Mouse (Mus musculus) gastrocnemius, postnatal 10 days (tissue): ENCODE measurements at regions not wholly inside any gene's neighbourhood (a gene's known extent, or its start where the extent isn't known, plus 50 kb on each side); places are given as distances from the start of the nearest gene placed in this dataset.

Source experiments
- DNase-seq: peaks from one replicate; pipeline ENCODE4 v3.0.0; 2021; ENCODE audit warnings: mixed read lengths

GRCm38 (mm10) chr8:112933815-112934214 is 364.0 kb downstream of the Cntnap4 start:
- DNase-seq: no peak

DNA sequence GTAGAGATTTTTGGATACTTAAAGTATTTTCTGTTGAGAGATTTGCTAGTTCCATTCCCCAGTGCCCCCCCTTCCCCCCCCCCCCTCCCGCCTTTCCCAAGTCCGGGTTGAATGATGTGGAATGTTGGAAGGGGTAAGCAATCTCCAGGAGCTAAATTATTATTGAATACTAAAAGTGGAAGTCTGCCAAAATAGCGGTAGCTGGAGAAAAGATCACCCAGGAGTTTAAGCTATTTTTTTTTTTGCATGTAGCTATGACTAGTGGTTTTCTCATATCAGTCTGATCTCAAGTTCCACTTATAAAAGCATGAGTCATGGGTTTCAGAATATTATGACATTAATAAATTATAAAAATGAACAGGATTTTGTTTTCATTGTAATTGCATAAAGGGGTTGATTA is 365.6 kb downstream of the Cntnap4 start:
- no peak for DNase-seq

DNA sequence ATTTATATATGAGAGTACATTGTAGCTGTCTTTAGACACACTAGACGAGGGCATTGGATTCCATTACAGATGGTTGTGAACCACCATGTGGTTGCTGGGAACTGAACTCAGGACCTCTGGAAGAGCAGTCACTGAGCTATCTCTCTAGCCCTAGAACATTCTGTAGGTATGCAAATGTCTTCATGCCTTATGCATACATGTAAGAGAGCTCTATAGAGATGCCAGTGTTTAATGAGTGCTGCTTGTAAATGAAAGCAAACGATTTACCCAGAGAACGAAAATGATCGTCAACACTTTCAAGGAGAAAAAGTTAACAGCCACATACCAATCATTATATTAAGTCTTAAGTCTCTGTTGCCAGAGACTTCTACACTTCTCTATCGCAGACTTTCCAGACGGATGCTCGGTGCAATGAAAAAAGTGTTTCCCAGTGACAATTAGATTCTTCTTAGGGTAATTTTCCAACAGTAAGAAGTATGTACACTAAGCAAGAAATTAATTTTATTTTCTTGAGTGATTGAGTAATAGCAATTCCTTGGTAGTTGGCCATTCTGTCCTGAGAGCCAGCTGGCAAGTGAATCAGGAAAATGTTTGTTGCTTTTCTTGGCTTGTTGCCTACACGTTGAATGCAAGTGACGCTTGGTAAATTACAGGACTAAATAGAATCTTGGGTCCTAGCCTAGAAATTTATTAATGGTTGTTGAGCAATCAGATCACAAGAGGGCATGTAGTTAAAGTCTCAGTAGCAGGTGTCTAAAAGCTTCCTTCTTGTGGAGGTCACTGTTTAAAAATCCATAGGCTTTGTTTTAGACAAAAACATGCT is 366.3 kb downstream of the Cntnap4 start:
- DNase-seq: no peak

DNA sequence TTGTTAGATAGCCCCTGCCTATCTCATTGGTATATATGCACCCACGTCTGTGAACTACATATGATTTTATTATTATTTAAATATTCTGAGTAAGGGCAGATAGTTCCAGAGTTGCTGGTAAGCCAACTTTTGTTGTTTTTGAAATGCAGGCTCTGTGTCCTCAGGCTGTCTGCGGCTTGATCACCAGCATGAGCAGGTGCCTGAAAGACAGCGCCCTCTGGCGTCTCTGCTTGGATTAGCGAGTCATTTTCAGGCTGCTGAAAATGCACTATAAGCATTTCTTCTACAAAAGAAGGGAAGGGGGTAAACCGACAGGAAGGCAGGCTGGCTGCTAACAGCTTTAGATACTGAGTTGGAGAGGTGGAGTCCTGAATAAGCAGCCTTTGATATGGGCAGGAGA is 402.6 kb downstream of the Cntnap4 start:
- DNase-seq: peak; percentile 75

DNA sequence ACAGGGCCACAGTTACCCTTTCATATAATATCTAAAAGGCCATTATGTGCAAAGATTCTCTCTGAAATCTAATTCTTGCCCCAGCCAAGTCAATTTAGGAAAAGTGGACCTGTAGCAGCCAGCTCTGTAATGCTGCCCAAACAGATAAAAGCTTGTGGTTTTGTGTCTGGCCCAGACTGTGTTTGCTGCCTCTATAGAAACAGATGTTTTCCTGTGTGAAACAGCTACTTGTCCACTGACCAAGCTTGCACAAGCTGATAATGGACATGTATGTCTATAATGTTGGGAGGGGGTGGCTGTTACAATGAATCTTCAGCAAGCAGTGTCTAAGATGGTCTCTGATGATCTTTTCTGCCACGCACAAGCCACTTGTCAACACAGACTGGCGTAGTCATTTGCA is 405.9 kb downstream of the Cntnap4 start:
- no peak for DNase-seq

- DNase-seq: no peak
These were observed 406.5 kb downstream of the Cntnap4 start for GRCm38 (mm10) chr8:112976312-112976711.

GRCm38 (mm10) chr8:112993781-112994180 is 423.9 kb downstream of the Cntnap4 start:
- no peak for DNase-seq

DNA sequence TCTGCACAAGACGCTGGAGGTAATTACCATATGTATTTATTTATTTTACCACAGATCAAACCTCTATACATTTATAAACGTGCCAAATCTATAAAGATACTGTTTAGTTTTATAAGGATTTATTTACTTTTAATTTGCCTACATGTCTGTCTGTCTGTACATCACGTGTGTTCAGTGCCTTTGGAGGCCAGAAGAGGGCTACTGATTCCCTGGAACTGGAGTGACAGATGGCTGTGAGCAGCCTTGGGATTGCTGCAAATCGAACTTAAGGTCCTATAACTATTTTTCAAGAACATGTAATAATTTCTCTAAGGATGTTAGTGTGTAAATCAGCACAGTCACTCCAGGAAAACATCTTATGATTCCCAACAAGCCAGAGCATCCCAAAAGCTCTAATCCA is 437.5 kb downstream of the Cntnap4 start:
- no peak for DNase-seq

GRCm38 (mm10) chr8:113028880-113029279 is 459.0 kb downstream of the Cntnap4 start:
- DNase-seq: no peak

DNA sequence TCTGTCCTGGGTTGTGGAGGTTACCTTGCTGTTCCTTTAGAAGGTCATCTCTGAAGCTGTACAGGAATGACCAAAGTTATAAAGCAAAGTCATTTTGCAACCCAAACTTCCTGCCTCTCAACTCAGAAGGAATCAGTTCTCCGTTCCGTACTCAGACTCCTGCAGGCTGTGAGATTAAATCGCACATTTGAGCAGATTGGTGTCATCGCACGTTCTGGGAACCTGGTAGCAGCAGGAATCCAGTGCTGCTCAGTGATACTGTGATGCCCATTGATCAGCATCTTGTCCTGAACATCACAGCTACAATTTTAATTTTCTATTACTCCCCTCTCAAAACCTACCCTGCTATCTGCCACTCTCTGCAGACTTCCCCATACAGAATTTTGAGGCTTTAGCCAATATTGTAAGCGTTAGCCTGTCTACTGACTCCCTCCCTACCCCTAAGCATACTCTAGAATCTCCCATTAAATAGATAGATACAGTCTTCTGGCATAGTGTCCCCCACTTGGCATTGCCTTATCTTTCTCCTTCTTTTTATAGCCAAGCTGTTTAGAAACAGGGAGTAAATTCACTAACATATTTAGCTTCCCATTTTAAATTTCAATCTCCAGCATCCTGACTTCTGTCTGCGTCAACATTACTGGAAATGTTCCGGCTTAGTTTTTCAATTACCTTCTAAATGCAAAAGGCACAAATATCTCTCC is 482.1 kb downstream of the Cntnap4 start:
- DNase-seq: no peak

DNA sequence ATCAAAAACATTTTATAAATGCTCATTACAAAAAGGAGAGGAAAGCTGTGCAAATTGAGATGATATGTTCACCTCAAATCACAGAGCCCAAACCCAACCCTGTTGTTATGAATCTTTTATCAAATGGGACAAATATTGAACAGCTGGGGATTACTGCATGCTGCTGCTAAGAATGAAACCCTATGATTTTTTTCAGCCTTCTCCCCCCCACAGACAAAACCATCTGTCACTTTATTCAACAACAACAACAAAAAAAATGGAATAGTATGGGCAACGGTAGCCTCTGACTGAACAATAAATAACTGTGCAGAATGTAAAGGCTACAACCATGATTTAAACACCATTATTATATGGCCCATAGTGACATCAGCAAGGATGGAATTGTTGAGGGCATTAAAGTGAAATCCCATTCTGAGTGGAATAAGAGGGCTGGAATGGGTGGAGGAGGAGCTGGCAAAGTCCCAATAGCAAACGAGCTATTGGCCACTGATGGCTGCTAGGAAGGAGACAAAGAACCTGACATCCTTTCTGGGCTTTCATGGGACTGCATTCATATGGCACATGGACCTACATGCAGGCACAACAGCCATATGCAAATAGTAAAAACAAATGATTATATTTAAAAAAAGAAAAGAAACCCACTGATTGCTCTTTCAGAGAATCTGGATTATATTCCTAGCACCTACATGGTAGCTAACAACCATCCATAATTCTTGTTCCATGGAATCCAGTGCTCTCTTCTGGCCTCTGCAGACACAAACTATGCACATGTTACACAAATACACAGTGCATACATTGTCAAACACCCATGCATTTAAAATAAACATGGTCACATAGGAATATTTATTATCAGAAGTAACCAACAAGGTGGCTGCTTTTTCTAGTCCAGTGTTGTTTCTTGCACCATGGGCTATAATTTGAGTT is 495.7 kb downstream of the Cntnap4 start:
- DNase-seq: no peak

DNA sequence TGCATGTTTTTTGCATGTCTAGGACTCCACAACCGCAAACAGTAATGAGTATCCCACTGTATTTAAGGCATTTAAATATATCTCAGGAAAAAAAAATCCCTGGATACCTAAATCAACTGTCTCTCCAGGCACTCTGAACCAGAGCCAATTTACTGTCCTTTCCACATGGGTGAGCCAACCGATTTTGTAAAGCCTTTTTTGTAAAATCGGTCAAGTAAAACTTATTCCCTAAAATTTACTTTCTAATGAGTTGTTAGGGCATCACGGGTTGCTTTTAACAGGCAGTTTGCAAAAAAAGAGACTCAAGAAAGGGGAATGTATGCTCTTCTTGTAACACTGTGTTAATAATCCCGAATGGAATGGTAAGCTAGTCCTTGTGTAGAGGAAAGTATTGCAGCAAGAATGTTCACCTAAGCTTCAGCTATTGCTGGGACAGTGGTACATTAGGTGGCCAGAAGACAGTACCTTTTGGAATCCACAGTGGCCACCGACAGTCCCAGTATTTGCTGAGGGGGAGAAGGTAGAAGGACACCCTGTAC is 496.4 kb downstream of the Cntnap4 start:
- DNase-seq: no peak

DNA sequence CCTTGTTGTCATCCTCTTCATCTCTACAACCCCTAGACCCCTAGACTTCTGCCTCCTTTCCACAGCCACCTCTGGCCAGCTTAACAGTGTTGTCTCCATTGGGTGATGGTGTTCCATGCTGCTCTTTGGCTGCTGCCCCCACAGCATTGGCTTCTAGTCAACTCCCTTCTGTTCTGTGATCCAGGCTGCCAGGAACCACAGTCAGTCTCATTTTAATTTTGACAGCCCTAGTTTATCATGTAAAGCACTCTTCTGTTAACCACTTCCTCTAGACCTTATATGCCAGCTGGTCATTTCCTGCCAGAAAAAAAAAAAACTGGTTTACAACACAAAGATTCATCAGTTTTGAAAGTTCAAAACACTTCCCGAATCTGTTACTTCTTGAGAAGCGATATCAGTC is 514.1 kb downstream of the Cntnap4 start:
- no peak for DNase-seq

DNA sequence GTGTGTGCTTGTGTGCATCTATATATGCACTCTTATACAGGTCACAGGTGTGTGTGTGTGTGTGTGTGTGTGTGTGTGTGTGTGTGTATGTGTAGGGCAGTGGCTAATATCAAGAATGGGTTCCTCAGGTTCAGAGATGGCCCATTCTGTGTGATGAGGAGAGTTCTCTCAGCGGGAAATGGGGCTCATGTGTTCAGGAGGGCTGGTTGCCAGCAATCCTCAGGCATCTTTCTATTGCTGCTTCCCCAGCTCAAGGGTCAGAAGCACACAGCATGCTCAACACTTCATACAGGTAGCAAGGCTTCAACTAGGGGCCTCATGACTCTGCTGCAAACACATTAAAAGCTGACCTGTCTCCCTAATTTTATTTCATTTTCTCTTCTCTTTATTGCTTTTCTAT is 517.7 kb downstream of the Cntnap4 start:
- no peak for DNase-seq

DNA sequence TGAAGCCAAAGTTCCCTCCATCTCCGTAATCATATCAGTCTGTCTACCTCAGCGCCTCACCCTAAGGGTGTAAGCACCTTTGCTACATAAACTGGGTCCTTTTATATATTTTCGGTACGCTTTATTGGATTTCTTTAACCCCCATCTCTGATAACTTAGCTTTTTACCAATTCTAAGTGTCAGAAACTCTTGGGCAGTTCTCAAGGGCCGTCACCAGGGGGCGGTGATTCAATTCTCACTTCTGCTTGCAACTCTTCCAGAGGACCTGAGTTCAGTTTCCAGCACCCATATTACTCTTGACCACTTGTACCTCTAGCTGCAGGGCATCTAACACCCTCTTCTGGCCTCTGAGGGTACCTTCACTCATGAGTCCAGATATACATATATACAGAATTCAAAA is 523.7 kb upstream of the Mon1b start:
- DNase-seq: peak; percentile 9

GRCm38 (mm10) chr8:113114165-113114700 is 521.2 kb upstream of the Mon1b start:
- DNase-seq: no peak

GRCm38 (mm10) chr8:113117241-113117640 is 518.1 kb upstream of the Mon1b start:
- no peak for DNase-seq

DNA sequence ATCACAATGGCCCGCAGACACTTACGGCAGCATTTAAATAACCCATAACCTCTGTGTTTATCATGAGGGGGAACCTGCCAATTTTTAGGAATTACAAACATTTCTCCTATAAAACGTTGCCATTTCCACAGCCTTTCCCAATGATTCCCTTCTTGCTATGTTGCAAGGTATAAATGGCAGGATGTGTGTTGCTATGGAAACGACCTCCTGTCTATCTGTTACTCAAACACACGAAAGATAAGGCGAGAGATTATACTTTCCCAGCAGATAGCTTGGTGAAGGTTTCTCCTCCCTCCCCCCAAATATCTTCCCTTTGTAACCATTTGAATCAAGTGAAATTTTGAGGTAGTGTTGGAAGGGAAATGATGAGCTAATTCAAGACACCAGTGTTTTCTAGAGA is 509.8 kb upstream of the Mon1b start:
- DNase-seq: no peak

DNA sequence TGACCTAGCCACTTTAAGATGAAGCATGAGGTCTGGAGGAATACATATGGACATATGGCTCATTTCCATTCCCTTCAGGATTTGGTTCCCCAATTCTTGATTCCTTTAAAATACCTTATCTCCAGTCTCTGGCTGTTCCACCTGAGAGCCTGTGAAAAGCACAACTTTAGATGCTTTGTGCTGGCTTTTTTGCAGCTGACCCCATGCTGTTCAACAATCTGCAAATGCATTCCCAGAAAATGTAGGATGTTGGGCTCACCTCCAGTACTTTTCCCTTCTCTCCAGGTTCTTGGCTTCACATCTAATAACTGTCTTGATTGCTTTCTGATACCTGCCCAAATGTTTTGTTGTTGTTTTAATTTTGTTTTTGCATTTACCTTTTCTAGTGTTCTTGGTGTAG is 498.0 kb upstream of the Mon1b start:
- no peak for DNase-seq

DNA sequence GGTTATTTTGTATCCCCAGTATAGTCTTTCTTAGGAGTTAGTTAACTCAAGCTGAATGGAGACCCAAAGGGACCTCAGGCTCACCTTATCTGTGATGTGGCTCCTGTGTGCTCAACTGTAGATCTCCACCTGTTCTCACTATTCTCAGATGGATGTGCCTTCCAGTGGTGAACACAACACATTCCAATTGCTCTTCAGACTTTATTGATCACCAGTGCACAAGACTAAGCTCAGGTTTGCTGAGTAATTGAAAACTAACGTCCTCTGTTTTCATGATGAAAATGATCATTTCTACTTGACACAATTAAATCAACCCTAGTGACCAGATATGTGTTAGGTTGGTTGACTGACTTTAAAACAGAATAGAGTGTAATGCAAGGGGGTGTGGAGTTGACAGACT is 495.4 kb upstream of the Mon1b start:
- no peak for DNase-seq

DNA sequence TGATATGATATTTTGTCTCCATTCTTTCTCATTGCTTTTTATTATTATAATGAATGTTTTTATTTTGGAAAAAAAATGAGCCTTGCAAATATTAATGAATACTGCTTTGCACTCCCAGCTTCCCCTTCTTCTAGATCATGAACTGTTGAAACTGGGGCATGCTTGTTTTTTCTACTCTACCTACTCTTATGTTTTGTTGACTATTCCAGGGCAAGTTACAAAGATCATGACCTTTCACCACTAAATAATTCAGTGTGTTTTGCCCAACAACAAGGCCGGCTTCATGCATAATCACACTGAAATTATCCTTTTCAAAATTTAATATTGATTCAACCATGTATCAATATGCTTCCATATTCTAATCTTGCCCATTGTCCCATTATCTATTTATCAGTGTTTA is 494.3 kb upstream of the Mon1b start:
- no peak for DNase-seq

DNA sequence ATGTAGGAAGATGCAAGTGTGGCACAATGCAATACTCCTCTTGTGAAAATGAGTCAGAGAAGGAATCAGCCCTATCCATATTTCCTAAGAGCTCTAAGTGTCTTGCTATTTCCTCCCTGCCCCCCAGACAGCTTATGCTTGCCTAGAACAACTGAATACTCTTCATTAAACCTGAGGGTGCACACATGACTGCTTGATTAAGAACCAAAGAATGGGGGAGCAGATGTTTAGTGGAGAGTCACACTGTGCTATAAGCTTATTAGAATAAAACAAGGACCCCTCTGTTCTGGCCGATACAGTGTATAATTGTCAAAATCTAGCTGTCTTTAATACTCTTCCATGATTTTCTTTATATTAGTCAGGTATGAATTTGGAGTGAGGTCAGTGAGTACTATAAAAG is 458.8 kb upstream of the Mon1b start:
- DNase-seq: no peak
